ENCODE assay signal across 8 mouse cellular contexts in genomic region chr5:131616113-131616876, GRCm38 (mm10).
DNase-seq lines count a peak whose midpoint lies in the region; ATAC-seq and TF ChIP-seq lines count a peak whose summit lies in the region.

No protein-coding gene starts in this region.

- H3K27ac ChIP-seq in forebrain, embryonic 13.5 days: peak overlapping the region; percentile 31; the same call in 1 of the 2 replicates
- peak overlapping the region; percentile 52 for H3K27ac ChIP-seq in hindbrain, embryonic 14.5 days
- 0 out of 2 replicates have a peak overlapping the region, but pooled peaks have one; percentile 6 for H3K27ac ChIP-seq in midbrain, embryonic 10.5 days (replicated peaks)
- H3K27ac ChIP-seq in stomach, postnatal 0 days (replicated peaks): no peak overlapping the region
- H3K27ac ChIP-seq in thymus, adult 2 months (ENCODE audit: control insufficient read depth, insufficient read depth, low read length): no peak overlapping the region

- H3K4me2 ChIP-seq in forebrain, embryonic 13.5 days: peak overlapping the region; percentile 73
- H3K4me2 ChIP-seq in hindbrain, embryonic 14.5 days (replicated peaks): peak overlapping the region; percentile 59
- H3K4me2 ChIP-seq in stomach, postnatal 0 days (replicated peaks; ENCODE audit: low read depth): peak overlapping the region; percentile 60

- WGBS in forebrain, embryonic 13.5 days: under 1% methylated on average over 40 of the region's 40 CpGs
- 1% methylated on average over 40 of the region's 40 CpGs for WGBS in hindbrain, embryonic 14.5 days
- WGBS in midbrain, embryonic 10.5 days: under 1% methylated on average over 40 of the region's 40 CpGs
- 13% methylated on average over 40 of the region's 40 CpGs for WGBS in stomach, postnatal 0 days
- WGBS in thymus, adult 2 months: 14% methylated on average over 40 of the region's 40 CpGs

- peaks cover 50% of the 10 kb centered on the region for H3K27me3 ChIP-seq in forebrain, embryonic 13.5 days
- H3K27me3 ChIP-seq in hindbrain, embryonic 14.5 days (ENCODE audit: control insufficient read depth, insufficient read depth, low read length): no peaks in the 10 kb centered on the region
- H3K27me3 ChIP-seq in midbrain, embryonic 10.5 days (ENCODE audit: low read depth, poor library complexity, severe bottlenecking): peaks cover 100% of the 10 kb centered on the region
- no peaks in the 10 kb centered on the region for H3K27me3 ChIP-seq in stomach, postnatal 0 days (ENCODE audit: control insufficient read depth, insufficient read depth, low read length)
- no peaks in the 10 kb centered on the region for H3K27me3 ChIP-seq in thymus, adult 2 months (ENCODE audit: control insufficient read depth, insufficient read depth, low read length)

- peak; percentile 93 for DNase-seq in heart, adult 11 months
- no peak for DNase-seq in heart, postnatal 25 days (ENCODE audit: low spot score)
- peak; percentile 50 for DNase-seq in hindbrain, embryonic 14.5 days (ENCODE audit: low spot score)
- peak; percentile 39 to 62 for DNase-seq in layer of hippocampus, postnatal 10 days (ENCODE audit: low spot score in 2 of 2)
- peak; percentile 63 for DNase-seq in midbrain, embryonic 10.5 days (ENCODE audit: low spot score)
- DNase-seq in stomach, postnatal 0 days (ENCODE audit: low spot score): peak; percentile 40
- no peak for DNase-seq in thymus, adult 2 months

- H3K36me3 ChIP-seq in forebrain, embryonic 13.5 days (ENCODE audit: poor library complexity, severe bottlenecking): no peaks in the 10 kb centered on the region
- no peaks in the 10 kb centered on the region for H3K36me3 ChIP-seq in hindbrain, embryonic 14.5 days (replicated peaks; ENCODE audit: control insufficient read depth, insufficient read depth)
- no peaks in the 10 kb centered on the region for H3K36me3 ChIP-seq in midbrain, embryonic 10.5 days
- H3K36me3 ChIP-seq in stomach, postnatal 0 days (ENCODE audit: control insufficient read depth, insufficient read depth, low read length): no peaks in the 10 kb centered on the region
- H3K36me3 ChIP-seq in thymus, adult 2 months (ENCODE audit: control insufficient read depth, insufficient read depth, low read length): no peaks in the 10 kb centered on the region

- TF ChIP-seq POLR2A in thymus, adult 2 months (IDR thresholded peaks at IDR 0.05; ENCODE audit: control insufficient read depth, extremely low read depth, insufficient read depth, low read length, poor library complexity): no peak

- no peak for TF ChIP-seq CTCF in stomach, postnatal 0 days (IDR thresholded peaks at IDR 0.05; ENCODE audit: low read depth)
- TF ChIP-seq CTCF in thymus, adult 2 months (IDR thresholded peaks at IDR 0.05; ENCODE audit: borderline replicate concordance, control insufficient read depth, extremely low read depth, insufficient read depth, low read length, poor library complexity): no peak

- ATAC-seq in forebrain, embryonic 13.5 days: peak; percentile 93
- peak; percentile 69; the same call in 1 of the 2 replicates for ATAC-seq in hindbrain, embryonic 14.5 days (ENCODE audit: low FRiP score)
- ATAC-seq in stomach, postnatal 0 days (ENCODE audit: low FRiP score, low TSS enrichment): no peak

- H3K4me3 ChIP-seq in forebrain, embryonic 13.5 days: peak overlapping the region; percentile 45
- peak overlapping the region; percentile 34 for H3K4me3 ChIP-seq in hindbrain, embryonic 14.5 days (replicated peaks; ENCODE audit: low read length)
- H3K4me3 ChIP-seq in midbrain, embryonic 10.5 days: peak overlapping the region; percentile 52
- H3K4me3 ChIP-seq in stomach, postnatal 0 days (ENCODE audit: low read depth, low read length): peak overlapping the region; percentile 31
- no peak overlapping the region for H3K4me3 ChIP-seq in thymus, adult 2 months (ENCODE audit: control insufficient read depth, insufficient read depth, low read length)

- TF ChIP-seq EP300 in stomach, postnatal 0 days (optimal IDR thresholded peaks at IDR 0.05): no peak

- H3K9ac ChIP-seq in forebrain, embryonic 13.5 days: peak overlapping the region; percentile 61
- H3K9ac ChIP-seq in hindbrain, embryonic 14.5 days: peak overlapping the region; percentile 51
- peak overlapping the region; percentile 41 for H3K9ac ChIP-seq in stomach, postnatal 0 days (ENCODE audit: low read length)

- H3K9me3 ChIP-seq in forebrain, embryonic 13.5 days (replicated peaks): no peaks in the 10 kb centered on the region
- H3K9me3 ChIP-seq in hindbrain, embryonic 14.5 days (ENCODE audit: control insufficient read depth, low read length): no peaks in the 10 kb centered on the region
- no peaks in the 10 kb centered on the region for H3K9me3 ChIP-seq in midbrain, embryonic 10.5 days (replicated peaks)
- no peaks in the 10 kb centered on the region for H3K9me3 ChIP-seq in stomach, postnatal 0 days (ENCODE audit: control insufficient read depth, low read length)

- intact Hi-C loops in heart, postnatal 25 days (cut with DNase I): no loop called here

- H3K4me1 ChIP-seq in forebrain, embryonic 13.5 days: peaks cover 47% of the 10 kb centered on the region
- peaks cover 15% of the 10 kb centered on the region for H3K4me1 ChIP-seq in hindbrain, embryonic 14.5 days (replicated peaks; ENCODE audit: control insufficient read depth, insufficient read depth, low read length)
- peaks cover 21% of the 10 kb centered on the region for H3K4me1 ChIP-seq in midbrain, embryonic 10.5 days
- no peaks in the 10 kb centered on the region for H3K4me1 ChIP-seq in stomach, postnatal 0 days (replicated peaks; ENCODE audit: control insufficient read depth, insufficient read depth)
- no peaks in the 10 kb centered on the region for H3K4me1 ChIP-seq in thymus, adult 2 months (replicated peaks; ENCODE audit: control insufficient read depth, insufficient read depth, low read length)

Comparison
In these comparisons a context has a peak if more than half of its experiments do, and no peak if none do; other contexts are left out.
1. DNase-seq: peak in heart, adult 11 months (single experiment), hindbrain, embryonic 14.5 days (single experiment), layer of hippocampus, postnatal 10 days (2 of 2), midbrain, embryonic 10.5 days (single experiment) and stomach, postnatal 0 days (single experiment); none in heart, postnatal 25 days (single experiment) and thymus, adult 2 months (single experiment).
2. H3K27ac ChIP-seq: peak in forebrain, embryonic 13.5 days (single experiment), hindbrain, embryonic 14.5 days (single experiment) and midbrain, embryonic 10.5 days (single experiment); none in stomach, postnatal 0 days (single experiment) and thymus, adult 2 months (single experiment).
3. Peak in every context shown above with its lines, with median percentiles within 50 percentile points of each other: H3K4me2 ChIP-seq and H3K9ac ChIP-seq.